10 mouse cellular contexts compared by ENCODE assay signal in the genomic region with DNA sequence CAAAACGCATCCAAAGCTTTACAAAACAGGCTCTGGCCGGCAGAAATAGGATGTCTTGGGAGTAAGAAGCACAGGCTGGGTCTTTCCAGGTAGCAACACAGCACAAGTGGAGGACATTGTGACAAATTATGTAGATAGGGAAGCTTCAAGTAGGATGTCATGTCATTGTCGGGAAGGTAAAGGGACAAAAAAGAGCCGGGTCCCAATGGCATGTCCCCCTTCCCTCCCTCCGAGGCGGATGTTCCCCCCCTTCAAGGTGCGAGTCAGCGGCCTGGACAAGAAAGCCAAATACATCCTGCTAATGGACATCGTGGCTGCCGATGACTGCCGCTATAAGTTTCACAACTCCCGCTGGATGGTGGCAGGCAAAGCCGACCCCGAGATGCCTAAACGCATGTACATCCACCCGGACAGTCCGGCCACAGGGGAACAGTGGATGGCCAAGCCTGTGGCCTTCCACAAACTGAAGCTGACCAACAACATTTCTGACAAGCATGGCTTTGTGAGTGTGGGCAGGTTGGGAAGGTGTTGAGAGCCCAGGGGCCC. TPM values are rescaled to one million over a fixed set of nuclear protein-coding genes. Genes with fewer than 3 reads are reported as not detected.
DNase-seq lines count a peak whose midpoint lies in the region; ATAC-seq lines count a peak whose summit lies in the region.
"Had no signal": no experiment of that assay in that cellular context is flagged by ENCODE, and none has a peak within 500 bp of the region (broad histone marks: within the 10 kb centered on the region; RNA-seq: fewer than 3 reads in every experiment).

No protein-coding gene starts in this region.

- ATAC-seq in heart, embryonic 12.5 days (ENCODE audit: insufficient number of reproducible peaks, low FRiP score), result no peak
- ATAC-seq in hindbrain, embryonic 14.5 days (ENCODE audit: low FRiP score), result no peak
- no peak for ATAC-seq in liver, embryonic 13.5 days (ENCODE audit: low read depth)
- ATAC-seq in frontal cortex, adult (ENCODE audit: low TSS enrichment), result no peak

- H3K4me2 ChIP-seq in heart, embryonic 12.5 days, result peak overlapping the region; percentile 92
- peak overlapping the region; percentile 1; the same call in 1 of the 2 replicates for H3K4me2 ChIP-seq in hindbrain, embryonic 14.5 days (replicated peaks)
- H3K4me2 ChIP-seq in liver, embryonic 13.5 days, result peak overlapping the region; percentile 66

- no peaks in the 10 kb centered on the region for H3K9me3 ChIP-seq in heart, embryonic 12.5 days (replicated peaks)
- H3K9me3 ChIP-seq in hindbrain, embryonic 14.5 days (ENCODE audit: control insufficient read depth, low read length), result no peaks in the 10 kb centered on the region
- no peaks in the 10 kb centered on the region for H3K9me3 ChIP-seq in liver, embryonic 13.5 days (replicated peaks)

- intact Hi-C loops in heart, postnatal 36 days (cut with DNase I), result no loop called here
- intact Hi-C loops in left cerebral cortex, postnatal 14 days (cut with DNase I), result loop anchor here (5.0 kb wide), 1 partner anchor 1317 kb away; no protein-coding TSS in a partner anchor

- H3K4me1 ChIP-seq in heart, embryonic 12.5 days (replicated peaks), result peaks cover 51% of the 10 kb centered on the region
- H3K4me1 ChIP-seq in hindbrain, embryonic 14.5 days (replicated peaks; ENCODE audit: control insufficient read depth, insufficient read depth, low read length), result peaks cover 5% of the 10 kb centered on the region
- H3K4me1 ChIP-seq in liver, embryonic 13.5 days (replicated peaks), result peaks cover 34% of the 10 kb centered on the region

- H3K36me3 ChIP-seq in heart, embryonic 12.5 days, result no peaks in the 10 kb centered on the region
- no peaks in the 10 kb centered on the region for H3K36me3 ChIP-seq in hindbrain, embryonic 14.5 days (replicated peaks; ENCODE audit: control insufficient read depth, insufficient read depth)
- no peaks in the 10 kb centered on the region for H3K36me3 ChIP-seq in liver, embryonic 13.5 days

- DNase-seq in heart, postnatal 36 days, result no peak
- peak; percentile 47 for DNase-seq in embryo, embryonic 11 days
- no peak for DNase-seq in hindbrain, embryonic 14.5 days (ENCODE audit: low spot score)
- no peak for DNase-seq in liver, embryonic 13.5 days
- no peak for DNase-seq in testis, postnatal 14 days (ENCODE audit: low spot score)
- DNase-seq in left cerebral cortex, postnatal 14 days (ENCODE audit: low spot score in 2 of 2), result no peak

- WGBS in heart, embryonic 12.5 days, result 20% methylated on average over 17 of the region's 17 CpGs
- 3% methylated on average over 17 of the region's 17 CpGs for WGBS in hindbrain, embryonic 14.5 days
- WGBS in liver, embryonic 13.5 days (ENCODE audit: insufficient replicate concordance), result 7% methylated on average over 17 of the region's 17 CpGs

- H3K9ac ChIP-seq in heart, embryonic 12.5 days, result peak overlapping the region; percentile 61
- no peak overlapping the region for H3K9ac ChIP-seq in hindbrain, embryonic 14.5 days
- H3K9ac ChIP-seq in liver, embryonic 13.5 days, result no peak overlapping the region

- H3K27me3 ChIP-seq in heart, embryonic 12.5 days (replicated peaks), result peaks cover 78% of the 10 kb centered on the region
- H3K27me3 ChIP-seq in hindbrain, embryonic 14.5 days (ENCODE audit: control insufficient read depth, insufficient read depth, low read length), result peaks cover 86% of the 10 kb centered on the region
- peaks cover 100% of the 10 kb centered on the region for H3K27me3 ChIP-seq in liver, embryonic 13.5 days

- no peak overlapping the region for H3K27ac ChIP-seq in heart, embryonic 12.5 days (ENCODE audit: poor library complexity, severe bottlenecking)
- H3K27ac ChIP-seq in hindbrain, embryonic 14.5 days, result no peak overlapping the region
- H3K27ac ChIP-seq in liver, embryonic 13.5 days, result no peak overlapping the region

- H3K4me3 ChIP-seq in heart, embryonic 12.5 days, result peak overlapping the region; percentile 74
- H3K4me3 ChIP-seq in hindbrain, embryonic 14.5 days (replicated peaks; ENCODE audit: low read length), result peak overlapping the region; percentile 17; the same call in 1 of the 2 replicates
- H3K4me3 ChIP-seq in liver, embryonic 13.5 days (replicated peaks), result peak overlapping the region; percentile 53
- H3K4me3 ChIP-seq: megakaryocyte, embryonic 14.5 days had no signal

RNA-seq across cellular contexts. Expression of a gene that starts 2.1 kb away (rescaled TPM):
- 3.2 TPM in 2 replicates for polyA plus RNA-seq in heart, embryonic 12.5 days (2016; fragmentation: Nextera tagmentation; extraction: Ambion mirVana)
- total RNA-seq in heart, postnatal 36 days (2021), result 1 to 10 TPM; 6.2 to 6.9 TPM
- 2.3 and 2.8 TPM in 2 replicates for polyA plus RNA-seq in hindbrain, embryonic 14.5 days (2014; fragmentation: Nextera tagmentation; extraction: Ambion mirVana)
- polyA plus RNA-seq in liver, embryonic 13.5 days (2015; fragmentation: Nextera tagmentation; extraction: Ambion mirVana), result 0.25 and 0.27 TPM in 2 replicates
- total RNA-seq in left cerebral cortex, postnatal 14 days (2021), result 1 to 10 TPM; 2.9 to 3.6 TPM

RNA-seq across cellular contexts. Expression of a gene that starts 15.7 kb away (rescaled TPM):
- not detected in 2 replicates for polyA plus RNA-seq in heart, embryonic 12.5 days (2016; fragmentation: Nextera tagmentation; extraction: Ambion mirVana)
- total RNA-seq in heart, postnatal 36 days (2021), result not detected
- polyA plus RNA-seq in hindbrain, embryonic 14.5 days (2014; fragmentation: Nextera tagmentation; extraction: Ambion mirVana), result not detected in 2 replicates
- polyA plus RNA-seq in liver, embryonic 13.5 days (2015; fragmentation: Nextera tagmentation; extraction: Ambion mirVana), result not detected in 2 replicates
- not detected for total RNA-seq in left cerebral cortex, postnatal 14 days (2021)
- polyA plus RNA-seq: gonadal fat pad, adult 2 months had no signal

RNA-seq across cellular contexts. Expression of a gene that starts 51.8 kb away (rescaled TPM):
- 0.49 and 0.94 TPM in 2 replicates for polyA plus RNA-seq in heart, embryonic 12.5 days (2016; fragmentation: Nextera tagmentation; extraction: Ambion mirVana)
- not detected for total RNA-seq in heart, postnatal 36 days (2021)
- polyA plus RNA-seq in hindbrain, embryonic 14.5 days (2014; fragmentation: Nextera tagmentation; extraction: Ambion mirVana), result 0.23 and 0.25 TPM in 2 replicates
- polyA plus RNA-seq in liver, embryonic 13.5 days (2015; fragmentation: Nextera tagmentation; extraction: Ambion mirVana), result 0.05 and 0.06 TPM in 2 replicates
- under 1 TPM; 0.59 to 0.61 TPM for total RNA-seq in left cerebral cortex, postnatal 14 days (2021)

Comparison
In these comparisons a context has a peak if more than half of its experiments do, and no peak if none do; other contexts are left out.
1. H3K4me2 ChIP-seq: peak in every context shown above with its lines; median percentile 92 in heart, embryonic 12.5 days; 66 in liver, embryonic 13.5 days; 1 in hindbrain, embryonic 14.5 days.
2. H3K4me3 ChIP-seq: peak in every context shown above with its lines; median percentile 74 in heart, embryonic 12.5 days; 53 in liver, embryonic 13.5 days; 17 in hindbrain, embryonic 14.5 days.